Mouse (Mus musculus) embryo, embryonic 11.5 days (tissue): ENCODE measurements around the gene Uhrf1bp1.

Experiments used
- DNase-seq: peaks from one replicate; pipeline ENCODE4 v3.0.0-alpha.2; 2012; ENCODE audit warnings: low read depth, low spot score

The Uhrf1bp1 gene

DNA sequence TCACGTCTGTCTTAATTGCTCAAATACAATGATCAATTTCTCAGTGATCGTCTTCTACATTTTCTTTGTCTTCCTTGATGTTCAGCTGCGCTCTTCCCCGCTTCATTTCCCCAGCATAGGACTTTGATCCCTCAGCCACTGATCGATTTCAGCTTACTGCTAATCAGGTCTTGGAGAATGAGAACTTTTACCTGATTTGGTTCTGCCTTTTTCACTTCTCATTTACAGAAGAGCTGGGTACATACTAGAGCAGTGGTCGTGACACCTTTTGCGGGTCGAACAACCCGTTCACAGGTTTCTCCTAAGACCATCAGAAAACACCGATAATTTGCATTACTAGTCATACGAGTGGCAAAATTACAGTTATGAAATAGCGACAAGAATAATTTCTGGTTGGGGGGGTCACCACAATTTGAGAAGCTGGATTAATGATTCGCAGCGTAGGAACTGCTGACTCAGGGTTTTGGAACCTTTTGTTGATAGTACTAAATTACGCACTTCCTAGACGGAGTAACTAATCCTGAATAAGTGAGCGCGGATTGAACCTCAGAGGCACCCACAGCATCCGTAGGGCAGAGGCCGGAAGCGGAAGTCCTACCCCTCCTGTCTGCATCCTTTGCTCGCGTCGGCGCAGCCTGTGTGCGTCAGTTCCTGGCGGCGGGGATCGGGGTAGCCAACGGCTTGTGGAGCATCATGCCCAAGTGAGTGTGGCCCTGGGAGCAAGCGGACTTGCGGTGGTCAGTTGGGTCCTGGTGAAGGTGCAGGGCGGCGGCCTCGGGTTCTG lies 16.6 kb upstream of the Uhrf1bp1 start:
- peak; percentile 89 for DNase-seq

DNA sequence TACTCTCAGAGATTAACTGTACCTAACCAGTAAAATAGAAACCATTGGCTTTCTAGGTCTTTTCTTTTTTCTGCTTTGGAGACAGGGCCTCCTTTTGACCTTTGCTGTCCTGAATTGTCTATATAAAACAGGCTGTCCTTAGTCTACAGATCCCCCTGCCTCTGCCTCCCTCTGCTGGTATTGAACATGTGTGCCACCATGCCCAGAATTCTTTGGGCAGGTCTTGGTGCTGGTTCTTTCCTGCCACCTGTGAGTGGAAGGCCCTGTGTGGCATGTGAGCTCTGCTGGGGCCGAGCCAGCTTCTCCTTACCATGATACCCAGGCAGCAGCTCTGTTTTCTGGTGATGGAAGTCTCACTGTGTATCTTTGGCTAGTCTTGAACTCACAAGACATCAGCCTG lies 7.9 kb upstream of the Uhrf1bp1 start:
- DNase-seq, result no peak

DNA sequence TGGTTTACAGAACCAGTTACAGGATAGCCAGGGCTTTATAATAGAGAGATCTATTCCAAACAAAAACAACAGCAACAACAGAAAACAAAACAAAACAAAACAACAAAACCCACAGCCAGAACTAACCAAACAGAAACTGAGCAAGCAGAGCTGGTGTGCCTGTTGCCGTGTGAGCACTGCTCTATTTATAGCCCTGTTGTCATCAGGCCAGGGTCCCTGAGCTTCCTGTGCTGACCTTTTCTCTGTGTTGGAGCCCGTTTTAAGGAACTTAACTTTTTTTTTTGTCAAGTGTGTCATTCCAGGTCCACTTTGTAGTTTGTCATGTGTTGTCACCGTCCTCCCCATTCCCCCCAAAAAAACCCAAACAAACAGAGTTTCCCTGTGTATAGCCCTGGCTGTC lies 5.2 kb upstream of the Uhrf1bp1 start:
- DNase-seq, result no peak

DNA sequence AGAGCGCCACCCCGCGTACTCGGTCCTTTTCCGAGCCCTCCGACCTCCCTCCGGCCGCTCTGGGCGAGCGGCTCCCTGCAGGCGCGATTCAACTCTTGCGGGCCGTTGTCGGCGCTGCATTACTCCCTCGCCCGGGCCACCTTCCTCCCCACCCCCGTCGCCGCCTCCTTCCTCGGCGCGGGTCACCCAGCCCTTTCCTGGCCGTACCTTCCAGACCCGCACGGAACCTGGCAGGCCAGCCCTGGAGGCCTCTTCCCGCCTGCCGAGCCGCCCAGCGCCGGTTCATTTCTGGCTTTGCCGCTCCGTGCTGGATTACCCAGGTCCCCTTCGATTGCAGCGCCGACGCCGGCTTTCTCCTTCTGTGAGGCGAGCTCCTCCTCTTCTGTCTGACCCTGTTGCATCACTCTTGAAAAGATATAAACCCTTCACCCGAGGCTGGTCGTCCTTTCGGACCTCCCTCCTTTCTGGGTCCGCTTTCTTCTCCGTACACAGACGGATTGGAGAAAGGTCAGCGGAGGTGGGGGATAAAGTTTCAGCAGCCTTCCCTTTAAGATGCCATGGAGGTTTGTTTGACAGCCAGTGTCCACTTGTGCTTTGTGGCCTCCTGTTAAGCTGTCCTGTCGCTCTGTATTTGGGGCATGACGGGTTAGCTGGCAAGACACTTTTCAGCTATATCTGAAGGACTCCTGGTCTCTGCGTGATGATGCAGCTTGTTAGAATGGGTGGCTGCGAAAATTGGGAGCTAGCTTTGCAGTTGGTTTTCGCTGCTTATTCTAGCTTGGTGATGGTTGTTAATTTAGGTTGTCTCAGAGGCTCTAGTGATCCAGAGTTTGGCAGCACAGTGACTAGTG lies 782 bp downstream of the Uhrf1bp1 start:
- DNase-seq, result peak; percentile 37

DNA sequence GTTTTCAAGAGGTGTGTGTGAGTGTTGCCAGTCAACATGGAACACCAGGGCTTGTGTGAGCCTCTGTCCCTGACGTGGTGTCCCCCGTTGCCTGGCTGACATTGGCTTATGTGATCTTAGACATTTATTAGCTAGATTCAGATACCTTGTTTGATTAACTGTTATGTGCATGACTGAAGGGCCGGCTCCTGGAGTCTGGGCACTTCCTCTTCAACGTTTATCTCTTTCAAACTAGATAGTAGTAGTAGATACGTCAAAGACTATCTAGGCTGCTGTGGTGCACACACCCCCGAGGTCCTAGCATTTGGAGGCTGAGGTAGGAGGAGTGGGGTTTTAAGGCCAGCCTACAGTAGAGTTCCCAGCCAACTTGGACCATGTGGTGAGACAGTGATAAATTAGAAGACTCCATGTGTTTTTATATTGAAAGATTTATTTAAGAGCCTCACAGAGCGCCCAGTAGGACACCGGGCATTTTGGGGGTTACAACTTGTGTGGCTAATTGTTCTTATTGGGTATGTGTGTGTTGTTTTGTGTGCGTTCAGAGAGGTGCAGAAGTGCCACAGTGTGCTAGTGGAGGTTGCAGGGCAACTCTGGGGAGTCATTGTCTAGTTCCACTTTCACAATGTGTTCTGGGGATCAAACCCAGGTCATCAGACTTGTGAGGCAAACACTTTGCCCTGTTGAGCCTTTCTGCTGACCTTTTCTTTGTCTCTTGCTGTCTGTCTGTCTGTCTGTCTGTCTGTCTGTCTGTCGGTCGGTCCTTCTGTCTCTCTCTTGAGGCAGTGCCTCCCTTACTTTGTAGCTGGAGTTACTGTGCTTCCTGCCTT lies 1.6 kb downstream of the Uhrf1bp1 start:
- no peak for DNase-seq

DNA sequence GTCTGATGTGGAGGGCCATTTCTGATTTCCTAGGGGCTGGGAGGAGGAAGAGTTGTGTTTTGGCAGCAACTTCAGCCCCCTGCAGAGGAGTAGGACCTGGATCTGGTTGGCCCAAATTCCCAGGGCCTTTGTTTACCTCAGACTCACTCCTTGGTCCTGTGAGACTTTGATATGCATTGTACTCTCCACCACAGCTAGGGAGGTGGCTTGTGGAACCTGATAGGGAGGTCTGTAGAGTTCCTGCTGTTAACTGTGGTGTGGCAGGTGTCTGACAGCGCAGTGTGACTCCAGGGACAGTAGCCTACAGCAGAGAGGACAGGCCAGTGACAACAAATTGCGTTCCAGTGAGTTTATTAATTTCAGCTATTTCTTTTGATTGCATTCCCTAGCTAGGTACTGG lies 2.9 kb downstream of the Uhrf1bp1 start:
- no peak for DNase-seq

DNA sequence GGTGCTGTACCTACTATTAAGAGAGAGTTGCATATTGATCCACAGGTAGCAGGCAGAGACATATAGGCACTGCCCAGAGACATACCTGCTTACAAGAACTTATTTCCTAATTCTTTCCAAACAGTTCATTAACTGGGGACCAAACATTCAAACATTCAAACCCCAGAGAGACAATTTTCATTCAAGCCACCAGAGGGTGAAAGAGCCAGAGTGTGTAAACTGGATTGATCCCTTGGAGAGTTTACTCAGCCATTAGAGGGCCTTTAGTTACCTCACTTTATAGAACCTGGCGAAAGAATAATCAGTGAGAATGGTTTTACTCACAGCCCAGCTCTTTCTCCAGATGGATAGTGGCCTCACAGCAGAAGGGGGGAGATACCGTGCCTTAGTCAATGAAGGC lies 9.2 kb downstream of the Uhrf1bp1 start:
- DNase-seq, result no peak

DNA sequence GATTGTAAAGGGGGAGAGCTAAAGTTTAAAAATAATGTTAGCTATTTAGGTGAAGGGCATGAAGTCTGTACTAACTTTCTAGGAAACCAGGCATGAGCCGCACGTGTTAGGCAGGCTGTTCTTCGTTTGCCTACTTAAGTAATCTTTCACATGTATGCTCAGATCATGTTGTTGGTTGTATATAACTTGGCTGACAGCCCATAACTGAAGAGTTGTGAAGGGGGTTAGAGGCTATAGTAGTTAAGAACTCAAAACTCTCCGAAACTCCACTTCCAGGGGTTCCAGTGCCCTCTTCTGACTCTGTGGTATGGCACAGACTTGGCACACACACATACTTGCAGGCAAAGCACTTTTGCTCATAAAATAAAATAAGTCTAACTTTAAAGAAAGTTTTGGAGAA lies 10.5 kb downstream of the Uhrf1bp1 start:
- DNase-seq, result no peak

DNA sequence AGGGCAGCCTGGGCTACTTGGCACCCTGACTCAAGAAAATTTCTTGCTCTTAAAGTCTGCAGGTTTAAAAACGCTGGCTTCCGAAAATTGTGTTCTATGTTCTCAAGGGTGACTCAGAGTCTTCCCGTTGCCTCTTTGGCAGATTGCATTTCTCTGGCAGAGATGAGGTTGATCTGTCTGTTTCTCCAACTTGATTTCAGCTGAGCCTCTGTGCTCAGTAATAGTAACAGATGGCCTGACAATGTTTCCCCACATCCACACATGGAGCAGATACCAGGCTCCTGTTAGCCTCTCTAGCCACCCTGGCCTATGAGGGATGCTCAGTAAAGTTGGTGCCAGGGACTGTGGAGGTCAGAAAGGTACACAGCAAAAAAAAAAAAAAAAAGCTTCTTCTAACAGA lies 15.6 kb downstream of the Uhrf1bp1 start:
- no peak for DNase-seq

DNA sequence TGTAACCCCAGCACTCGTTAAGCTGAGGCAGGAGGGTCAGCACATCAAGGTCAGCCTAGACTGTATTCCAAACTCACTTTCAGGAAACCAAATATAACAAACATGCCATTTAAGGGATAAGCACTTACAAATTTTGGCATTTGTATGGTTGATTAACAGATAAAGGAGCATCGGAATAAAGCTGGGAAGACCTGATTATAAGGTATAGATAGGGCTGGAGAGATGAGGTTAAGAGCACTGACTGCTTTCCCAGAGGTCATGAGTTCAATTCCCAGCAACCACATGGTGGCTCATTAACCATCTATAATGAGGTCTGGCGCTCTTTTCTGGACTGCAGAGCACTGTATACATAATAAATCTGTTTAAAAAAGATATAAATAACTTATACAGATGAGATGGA lies 17.3 kb downstream of the Uhrf1bp1 start:
- no peak for DNase-seq

DNA sequence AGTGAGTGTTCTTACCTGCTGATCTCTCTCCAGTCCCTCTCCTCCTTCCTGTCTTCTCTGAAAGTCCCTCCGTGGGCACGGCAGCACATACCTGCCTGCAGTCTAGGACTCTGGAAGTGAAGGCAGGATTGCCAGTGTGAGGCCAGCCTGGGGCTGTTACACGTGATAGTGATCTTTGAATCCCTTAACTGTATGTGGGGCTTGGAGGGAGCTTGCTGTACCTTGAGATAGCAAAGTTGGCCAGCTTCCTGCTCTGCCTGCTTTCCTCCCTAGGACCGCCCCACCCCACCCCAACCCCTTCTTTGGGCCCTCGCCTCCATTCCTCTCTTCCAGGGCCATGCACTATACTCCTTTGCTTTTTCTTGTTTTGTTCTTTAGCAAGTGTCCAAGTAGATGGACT lies 18.3 kb downstream of the Uhrf1bp1 start:
- DNase-seq, result no peak

DNA sequence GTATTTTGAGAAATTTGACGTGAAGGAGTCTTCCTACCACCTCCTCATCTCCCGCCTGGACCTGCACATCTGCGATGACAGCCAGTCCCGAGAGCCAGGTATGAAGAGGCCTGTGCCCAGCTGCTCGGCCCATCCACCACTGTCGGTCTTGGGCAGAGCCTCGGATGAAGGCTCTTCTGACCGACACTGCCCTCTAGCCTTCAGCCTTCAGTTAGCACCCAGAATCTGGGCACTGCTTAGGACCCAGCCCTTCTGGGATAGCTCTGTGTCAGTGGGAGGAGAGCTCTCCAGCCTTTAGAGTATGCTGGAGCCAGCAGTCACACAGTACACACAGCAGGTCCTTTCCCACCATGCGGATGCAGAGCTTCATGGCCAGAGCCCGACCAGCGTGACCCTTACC lies 25.3 kb downstream of the Uhrf1bp1 start:
- no peak for DNase-seq

DNA sequence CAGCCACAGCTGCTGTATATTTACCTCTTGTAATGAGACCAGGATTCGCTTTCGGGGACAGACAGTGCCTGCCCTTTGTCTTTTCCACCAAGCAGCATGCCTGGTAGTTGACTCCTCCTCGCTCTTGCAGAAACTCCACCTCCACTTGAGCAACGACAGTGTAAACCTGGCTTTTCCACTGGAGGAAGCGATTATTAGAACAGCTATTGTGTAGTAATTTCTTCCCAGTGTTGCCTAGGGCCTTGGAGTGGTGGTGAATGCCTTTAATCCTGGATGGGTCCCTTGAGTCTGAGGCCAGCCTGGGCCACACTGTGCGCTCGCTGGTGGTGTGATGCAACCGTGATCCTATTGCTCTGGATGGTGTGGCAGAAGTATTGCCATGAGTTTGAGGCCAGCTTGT lies 26.9 kb downstream of the Uhrf1bp1 start:
- no peak for DNase-seq

DNA sequence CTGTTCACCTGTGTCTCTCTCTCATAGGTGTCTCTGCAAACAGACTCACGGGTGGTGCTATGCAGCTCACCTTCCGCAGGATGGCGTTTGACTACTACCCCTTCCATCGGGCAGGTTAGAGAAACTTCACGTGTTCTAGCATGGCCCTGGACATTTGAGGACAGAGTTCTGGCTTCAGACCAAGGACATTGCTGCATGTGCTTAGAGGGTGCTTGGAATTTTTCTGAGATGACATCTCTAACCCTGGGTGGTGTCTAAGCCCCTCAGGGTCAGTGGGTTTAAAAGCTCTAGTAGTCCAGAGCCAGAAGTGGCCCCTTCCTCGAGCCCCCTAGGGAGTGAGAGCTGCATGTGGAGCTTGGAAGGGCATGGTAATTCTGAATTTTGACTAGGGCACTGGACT lies 27.8 kb downstream of the Uhrf1bp1 start:
- DNase-seq, result no peak

DNA sequence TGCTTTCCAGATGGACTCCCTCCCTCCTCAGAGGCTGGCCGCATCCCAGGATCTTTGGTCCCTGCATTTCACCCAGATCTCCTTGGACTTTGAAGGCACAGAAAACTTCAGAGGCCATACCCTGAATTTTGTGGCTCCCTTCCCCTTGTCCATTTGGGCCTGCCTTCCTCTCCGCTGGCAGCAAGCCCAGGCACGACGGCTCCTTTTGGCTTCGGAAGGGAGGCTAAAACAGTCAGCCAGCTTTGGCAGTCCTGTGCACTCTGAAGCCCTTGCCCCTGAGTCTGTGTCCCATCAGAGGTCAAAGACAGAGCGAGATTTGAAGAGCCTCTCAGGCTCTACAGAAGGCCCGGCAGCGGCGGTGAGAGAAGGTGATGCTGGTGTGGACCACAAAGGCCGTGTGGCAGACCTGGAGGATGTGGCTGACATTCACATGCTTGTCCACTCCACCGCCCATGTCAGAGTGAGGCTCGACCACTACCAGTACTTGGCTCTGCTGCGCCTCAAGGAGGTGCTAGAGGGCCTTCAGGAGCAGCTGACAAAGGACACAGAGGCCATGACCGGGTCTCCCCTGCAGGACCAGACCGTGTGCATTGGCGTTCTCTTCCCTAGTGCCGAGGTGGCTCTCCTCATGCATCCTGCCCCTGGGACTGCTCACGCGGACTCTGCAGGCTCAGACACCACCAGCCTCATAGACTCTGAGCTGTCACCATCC lies 30.4 kb downstream of the Uhrf1bp1 start:
- no peak for DNase-seq

DNA sequence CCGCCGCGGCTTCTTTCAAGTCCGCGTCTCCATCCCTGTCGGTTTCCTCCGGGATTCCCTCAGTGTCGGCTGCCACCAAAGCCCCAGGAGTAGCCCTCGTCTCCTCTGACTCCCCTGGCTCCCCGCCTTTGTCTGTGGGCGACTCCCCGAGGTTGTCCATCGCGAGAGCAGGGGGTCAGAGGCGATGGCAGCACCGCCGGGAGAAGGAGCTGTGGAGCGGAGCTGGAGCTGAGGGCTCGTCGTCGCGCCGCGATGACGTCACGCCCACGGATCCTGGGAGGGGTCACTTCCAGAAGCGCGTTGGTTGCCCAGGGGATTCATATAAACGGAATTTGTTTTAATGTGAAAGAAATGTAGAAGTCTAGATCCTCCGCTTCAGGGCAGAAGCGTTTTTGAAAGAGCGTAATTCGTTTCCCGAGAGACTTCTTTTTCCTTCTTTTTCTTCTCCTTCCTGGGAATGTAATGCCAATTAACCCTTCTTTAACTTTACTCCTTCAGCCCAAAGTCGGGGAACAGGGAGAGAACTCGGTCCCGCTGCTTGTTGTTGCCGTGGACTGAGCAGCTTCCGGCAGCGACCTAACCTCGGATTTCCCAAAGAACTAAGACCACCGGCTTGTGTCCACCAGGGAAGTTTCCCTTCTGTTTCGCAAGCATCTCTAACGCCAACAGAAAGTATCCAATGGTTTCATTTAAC lies 51.4 kb downstream of the Uhrf1bp1 start:
- DNase-seq, result peak; percentile 89

DNA sequence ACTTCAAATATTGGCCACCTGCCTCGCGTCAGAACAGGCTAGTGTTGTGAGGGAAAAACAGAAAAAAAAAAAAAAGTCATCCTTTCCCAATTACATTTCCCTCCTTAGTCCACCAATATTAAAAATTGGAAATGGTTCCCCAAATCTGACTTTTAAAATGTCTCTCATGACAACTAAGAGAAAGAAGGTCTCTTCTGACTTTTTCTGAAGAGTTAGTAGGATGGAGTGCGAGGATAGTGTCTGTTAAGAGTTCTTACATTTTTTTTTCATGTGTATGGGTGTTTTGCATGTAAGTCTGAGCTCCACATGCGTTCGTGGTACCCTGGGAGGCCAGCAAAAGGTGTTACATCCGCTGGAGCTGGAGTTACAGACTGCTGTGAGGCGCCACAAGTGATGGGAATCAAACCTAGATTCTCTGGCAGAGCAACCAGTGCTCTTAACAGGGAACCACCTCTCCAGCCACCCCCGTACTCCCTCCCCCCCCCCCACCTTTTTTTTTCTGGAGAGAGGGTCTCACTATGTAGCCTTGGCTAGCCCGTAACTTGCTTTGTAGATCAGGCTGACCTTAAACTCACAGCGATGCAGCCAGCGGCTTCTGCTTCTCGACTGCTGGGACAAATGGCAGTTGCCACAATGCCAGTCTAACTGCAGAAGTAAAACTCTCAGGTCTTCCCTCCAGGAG lies 52.1 kb downstream of the Uhrf1bp1 start:
- DNase-seq, result peak; percentile 45

DNA sequence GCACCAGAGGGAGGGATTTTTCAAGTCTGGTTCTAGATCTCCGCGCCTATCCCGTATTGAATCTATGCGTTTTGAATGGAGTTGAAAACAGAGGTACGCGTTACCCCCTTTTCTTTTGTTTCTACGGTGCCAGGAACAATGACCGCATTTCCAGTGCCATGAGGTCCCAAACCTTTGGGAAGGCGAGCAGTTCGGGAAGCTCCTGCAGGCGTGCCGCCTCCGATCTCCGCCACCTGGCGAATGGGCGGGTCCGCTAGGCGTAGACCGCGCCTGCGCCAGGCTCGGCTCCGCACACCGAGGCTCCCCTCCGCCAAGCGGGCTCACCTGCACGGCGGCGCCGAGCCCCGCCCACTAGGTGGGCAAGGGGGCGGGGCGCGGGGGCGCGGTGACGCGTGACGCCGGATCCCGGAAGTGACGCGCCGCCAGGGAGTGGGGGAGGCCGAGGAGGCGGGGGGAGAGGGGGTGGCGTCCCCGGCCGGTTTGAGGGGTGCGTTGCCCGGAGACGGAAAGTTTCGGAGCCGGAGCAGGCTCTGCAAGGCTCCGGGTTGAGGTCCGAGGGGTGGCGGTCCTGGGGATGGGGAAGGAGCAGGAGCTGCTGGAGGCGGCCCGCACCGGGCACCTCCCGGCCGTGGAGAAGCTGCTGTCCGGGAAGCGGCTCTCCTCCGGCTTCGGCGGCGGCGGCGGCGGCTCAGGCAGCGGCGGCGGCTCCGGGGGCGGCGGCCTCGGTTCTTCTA lies 52.8 kb downstream of the Uhrf1bp1 start, which contains the start of gene Anks1:
Gene Anks1 (plus strand): TSS at position 419 of the 734 bp plus-strand sequence.
- peak; percentile 78 for DNase-seq
